Mouse (Mus musculus): ENCODE measurements at regions not wholly inside any gene's neighbourhood (a gene's known extent, or its start where the extent isn't known, plus 50 kb on each side); places are given as distances from the start of the nearest gene placed in this dataset.

GRCm38 (mm10) chrX:16421159-16421558 lies 101.5 kb upstream of the Cypt1 start:
- no peak for DNase-seq

- no peak for DNase-seq
Observed at GRCm38 (mm10) chrX:16421663-16422062, 101.0 kb upstream of the Cypt1 start.

GRCm38 (mm10) chrX:16438088-16438487 lies 84.6 kb upstream of the Cypt1 start:
- no peak for DNase-seq

- peak; percentile 22 for DNase-seq
Observed at GRCm38 (mm10) chrX:16450496-16451078, 72.1 kb upstream of the Cypt1 start.
